Mouse (Mus musculus) MEL (cell line): ENCODE data around the gene Gldn. TPM values are rescaled to one million over a fixed set of nuclear protein-coding genes. Genes with fewer than 3 reads are reported as not detected.

ENCODE experiments used
- DNase-seq: peaks from one replicate; pipeline ENCODE4 v3.0.0; 2011; ENCODE audit warnings: low read depth, low spot score
- H3K27ac ChIP-seq: 2 replicates; pipeline ENCODE4 v1.5.1; 2012; ENCODE audit warnings: low read depth, mild to moderate bottlenecking, control low read depth, low read length, moderate library complexity; ENCODE audit not compliant: control insufficient read depth
- H3K27me3 ChIP-seq, 2 experiments: fragments of 150-350 bp in 1 of 2; sonication (generic) in 1 of 2; 2 replicates each; pipeline ENCODE4 v1.6.1; 2012; ENCODE audit warnings: low read length in 2 of 2, mild to moderate bottlenecking in 2 of 2, improper control_type of control experiment in 1 of 2, moderate library complexity in 1 of 2; ENCODE audit not compliant: insufficient read depth in 2 of 2, control insufficient read depth in 1 of 2
- H3K36me3 ChIP-seq, 2 experiments: 2 replicates each; pipeline ENCODE4 v1.6.1; 2012 to 2014; ENCODE audit warnings: low read length in 2 of 2, improper control_type of control experiment in 1 of 2, inconsistent platforms in 1 of 2, mild to moderate bottlenecking in 1 of 2; ENCODE audit not compliant: insufficient read depth in 2 of 2, control insufficient read depth in 1 of 2
- H3K4me1 ChIP-seq, 2 experiments: fragments of 150-350 bp in 1 of 2; sonication (generic) in 1 of 2; 2 replicates each; pipeline ENCODE4 v1.6.1; 2012; ENCODE audit warnings: low read length in 2 of 2, improper control_type of control experiment in 1 of 2, mild to moderate bottlenecking in 1 of 2; ENCODE audit not compliant: insufficient read depth in 2 of 2, control insufficient read depth in 1 of 2
- H3K4me3 ChIP-seq, 2 experiments: fragments of 150-350 bp in 1 of 2; sonication (generic) in 1 of 2; 2 replicates each; pipeline ENCODE4 v1.5.1; 2012; ENCODE audit warnings: low read depth in 2 of 2, low read length in 2 of 2, mild to moderate bottlenecking in 2 of 2, moderate library complexity in 2 of 2, control low read depth in 1 of 2, improper control_type of control experiment in 1 of 2; ENCODE audit not compliant: control insufficient read depth in 1 of 2, insufficient read depth in 1 of 2
- H3K79me2 ChIP-seq: 2 replicates; pipeline ENCODE4 v1.6.1; 2012; ENCODE audit warnings: mild to moderate bottlenecking, low read length, moderate library complexity; ENCODE audit not compliant: control insufficient read depth, poor library complexity, insufficient read depth
- H3K9ac ChIP-seq: 2 replicates; pipeline ENCODE4 v1.6.1; 2012; ENCODE audit warnings: low read depth, mild to moderate bottlenecking, control low read depth, low read length, moderate library complexity; ENCODE audit not compliant: control insufficient read depth, poor library complexity, severe bottlenecking
- H3K9me3 ChIP-seq: fragments of 150-350 bp; sonication (generic); replicated peaks from 2 replicates; pipeline ENCODE4 v1.6.1; 2012; ENCODE audit warnings: mild to moderate bottlenecking, low read length, improper control_type of control experiment, moderate library complexity; ENCODE audit not compliant: insufficient read depth
- CTCF ChIP-seq, 3 experiments: IDR thresholded peaks in 2 of 3; conservative IDR thresholded peaks in 1 of 3; 2 replicates each; pipeline ENCODE4 v1.5.1; 2011 to 2012; ENCODE audit warnings: low read length in 3 of 3, low read depth in 2 of 3, mild to moderate bottlenecking in 2 of 3, improper control_type of control experiment in 1 of 3, inconsistent platforms in 1 of 3, mixed read lengths in 1 of 3, moderate library complexity in 1 of 3; ENCODE audit not compliant: control insufficient read depth in 1 of 3, insufficient read depth in 1 of 3, poor library complexity in 1 of 3, severe bottlenecking in 1 of 3
- ELF1 ChIP-seq: IDR thresholded peaks from 2 replicates; pipeline ENCODE4 v1.6.1; 2014; ENCODE audit warnings: low read depth, mild to moderate bottlenecking, inconsistent platforms, low read length, improper control_type of control experiment, moderate library complexity
- EP300 ChIP-seq, 2 experiments: IDR thresholded peaks; 2 replicates each; pipeline ENCODE4 v1.6.1; 2011; ENCODE audit warnings: improper control_type of control experiment in 2 of 2, low read length in 2 of 2, low read depth in 1 of 2, mild to moderate bottlenecking in 1 of 2
- JUND ChIP-seq: IDR thresholded peaks from 2 replicates; pipeline ENCODE4 v1.6.1; 2011; ENCODE audit warnings: low read depth, mild to moderate bottlenecking, improper control_type of control experiment, low read length
- KAT2A ChIP-seq: conservative IDR thresholded peaks from 2 replicates; pipeline ENCODE4 v1.6.1; 2012; ENCODE audit warnings: low read depth, low read length, improper control_type of control experiment, inconsistent platforms
- MAFK ChIP-seq: IDR thresholded peaks from 2 replicates; pipeline ENCODE4 v1.6.1; 2011; ENCODE audit warnings: low read depth, mild to moderate bottlenecking, low read length, improper control_type of control experiment, borderline replicate concordance
- MAX ChIP-seq: IDR thresholded peaks from 2 replicates; pipeline ENCODE4 v1.6.1; 2011; ENCODE audit warnings: low read length, improper control_type of control experiment
- MAZ ChIP-seq: IDR thresholded peaks from 2 replicates; pipeline ENCODE4 v1.6.1; 2012; ENCODE audit warnings: low read depth, mild to moderate bottlenecking, inconsistent platforms, low read length, improper control_type of control experiment
- MEF2A ChIP-seq: IDR thresholded peaks from 2 replicates; pipeline ENCODE4 v1.6.1; 2014; ENCODE audit warnings: low read depth, mild to moderate bottlenecking, inconsistent platforms, low read length, improper control_type of control experiment; ENCODE audit not compliant: poor library complexity, insufficient replicate concordance, severe bottlenecking; ENCODE audit errors: extremely low read depth
- MYC ChIP-seq: IDR thresholded peaks from 2 replicates; pipeline ENCODE4 v1.6.1; 2011; ENCODE audit warnings: low read depth, mild to moderate bottlenecking, low read length, improper control_type of control experiment, moderate library complexity
- NRF1 ChIP-seq: IDR thresholded peaks from 2 replicates; pipeline ENCODE4 v1.6.1; 2014; ENCODE audit warnings: low read depth, mild to moderate bottlenecking, inconsistent platforms, low read length, improper control_type of control experiment, moderate library complexity; ENCODE audit not compliant: poor library complexity, insufficient read depth, severe bottlenecking
- POLR2A ChIP-seq, 2 experiments: IDR thresholded peaks; 2 replicates each; pipeline ENCODE4 v1.6.1; 2011 to 2012; ENCODE audit warnings: low read length in 2 of 2, mild to moderate bottlenecking in 2 of 2, control low read depth in 1 of 2, improper control_type of control experiment in 1 of 2, low read depth in 1 of 2, moderate library complexity in 1 of 2; ENCODE audit not compliant: control insufficient read depth in 1 of 2, insufficient read depth in 1 of 2, poor library complexity in 1 of 2
- POLR2AphosphoS2 ChIP-seq: IDR thresholded peaks from 2 replicates; pipeline ENCODE4 v1.6.1; 2011; ENCODE audit warnings: low read length, improper control_type of control experiment
- RAD21 ChIP-seq: IDR thresholded peaks from 2 replicates; pipeline ENCODE4 v1.6.1; 2011; ENCODE audit warnings: mild to moderate bottlenecking, low read depth, low read length, improper control_type of control experiment
- SIN3A ChIP-seq: IDR thresholded peaks from 2 replicates; pipeline ENCODE4 v1.6.1; 2012; ENCODE audit warnings: low read length, improper control_type of control experiment, inconsistent platforms
- SMC3 ChIP-seq: IDR thresholded peaks from 2 replicates; pipeline ENCODE4 v1.6.1; 2011; ENCODE audit warnings: low read depth, low read length, improper control_type of control experiment
- TBP ChIP-seq: IDR thresholded peaks from 2 replicates; pipeline ENCODE4 v1.8.0; 2011; ENCODE audit warnings: low read depth, low read length, improper control_type of control experiment
- TCF12 ChIP-seq: IDR thresholded peaks from 2 replicates; pipeline ENCODE4 v1.6.1; 2014; ENCODE audit warnings: low read depth, mild to moderate bottlenecking, inconsistent platforms, low read length, improper control_type of control experiment, moderate library complexity
- UBTF ChIP-seq: IDR thresholded peaks from 2 replicates; pipeline ENCODE4 v1.6.1; 2012; ENCODE audit warnings: low read depth, mild to moderate bottlenecking, inconsistent platforms, low read length, improper control_type of control experiment, moderate library complexity, borderline replicate concordance; ENCODE audit not compliant: insufficient read depth
- ZC3H11A ChIP-seq: IDR thresholded peaks from 2 replicates; pipeline ENCODE4 v1.6.1; 2012; ENCODE audit warnings: low read depth, mild to moderate bottlenecking, inconsistent platforms, low read length, improper control_type of control experiment
- polyA plus RNA-seq, 2 experiments: library from polyadenylated mRNA; stranded (reverse) in 1 of 2; unstranded in 1 of 2; fragments of >175 nt in 1 of 2; fragments of >200 nt in 1 of 2; gene quantifications; 2 replicates each; pipeline versions ENCODE4 v1.2.1 to v1.2.4; 2012; ENCODE audit warnings: low replicate concordance in 2 of 2, low read depth in 1 of 2; ENCODE audit not compliant: insufficient read length in 2 of 2, insufficient read depth in 1 of 2, missing spikeins in 1 of 2
- total RNA-seq: library from RNA; depleted of rRNA; stranded (reverse); fragments of 300-350 nt; gene quantifications from 2 replicates; pipeline ENCODE4 v1.2.3, GENCODE M21; 2012

Gene Gldn
- total and polyA plus RNA-seq, 3 experiments = not detected

- peak; percentile 60 for DNase-seq
Observed at GRCm38 (mm10) chr9:54336532-54337144, 50.4 kb downstream of the Gldn start.

GRCm38 (mm10) chr9:54342026-54342425 is 55.7 kb downstream of the Gldn start:
- no peak for TF ChIP-seq POLR2AphosphoS2
- no peak for TF ChIP-seq MEF2A
- TF ChIP-seq TBP = no peak
- no peak for TF ChIP-seq KAT2A
- TF ChIP-seq MAZ = no peak
- TF ChIP-seq MAX = no peak
- TF ChIP-seq POLR2A (IDR thresholded peaks at IDR 0.05; ENCODE audit: control insufficient read depth in 1 of 2, insufficient read depth in 1 of 2, low read depth in 1 of 2, low read length in 2 of 2, poor library complexity in 1 of 2) = no peak
- no peak for TF ChIP-seq NRF1
- no peak for TF ChIP-seq RAD21
- TF ChIP-seq MYC = no peak
- TF ChIP-seq EP300 (IDR thresholded peaks at IDR 0.05; ENCODE audit: low read depth in 1 of 2, low read length in 2 of 2) = no peak
- TF ChIP-seq JUND = no peak
- TF ChIP-seq SIN3A = no peak
- no peak for TF ChIP-seq MAFK
- TF ChIP-seq TCF12 = no peak
- no peak for TF ChIP-seq UBTF
- no peak for TF ChIP-seq SMC3
- Histone ChIP-seq H3K27ac (no peak overlapping the region), H3K36me3 (no peaks in the 10 kb centered on the region), H3K9ac (no peak overlapping the region), H3K79me2 (no peaks in the 10 kb centered on the region), H3K9me3 (no peaks in the 10 kb centered on the region), H3K27me3 (peaks cover 0 to 3% of the 10 kb centered on the region in 2 experiments), H3K4me3 (no peak overlapping the region), H3K4me1 (no peaks in the 10 kb centered on the region)
- DNase-seq = no peak

More at GRCm38 (mm10) chr9:54336532-54337144, 50.4 kb downstream of the Gldn start:
- Histone ChIP-seq H3K4me3 (no peak overlapping the region), H3K27ac (no peak overlapping the region), H3K4me1 (no peaks in the 10 kb centered on the region), H3K36me3 (no peaks in the 10 kb centered on the region), H3K9ac (no peak overlapping the region), H3K9me3 (no peaks in the 10 kb centered on the region), H3K79me2 (no peaks in the 10 kb centered on the region), H3K27me3 (peaks cover 0 to 5% of the 10 kb centered on the region in 2 experiments; a peak in 3 of 4 replicates)
- TF ChIP-seq ELF1 (no peak), SMC3 (peak; percentile 80), RAD21 (peak; percentile 60), ZC3H11A (peak; percentile 40), CTCF (IDR thresholded peaks at IDR 0.05 in 2 of 3, conservative IDR thresholded peaks at IDR 0.05 in 1 of 3; ENCODE audit: control insufficient read depth in 1 of 3, insufficient read depth in 1 of 3, low read depth in 2 of 3, low read length in 3 of 3, poor library complexity in 1 of 3, severe bottlenecking in 1 of 3) (peak; percentile 72 to 89 (median 77))
